Mouse (Mus musculus): ENCODE measurements at regions not wholly inside any gene's neighbourhood (a gene's known extent, or its start where the extent isn't known, plus 50 kb on each side); places are given as distances from the start of the nearest gene placed in this dataset.
"Not testable (repeated sequence)": the region's sequence is repeated elsewhere in the genome, so short reads cannot be mapped to it uniquely, and the experiment has no call there.

DNA sequence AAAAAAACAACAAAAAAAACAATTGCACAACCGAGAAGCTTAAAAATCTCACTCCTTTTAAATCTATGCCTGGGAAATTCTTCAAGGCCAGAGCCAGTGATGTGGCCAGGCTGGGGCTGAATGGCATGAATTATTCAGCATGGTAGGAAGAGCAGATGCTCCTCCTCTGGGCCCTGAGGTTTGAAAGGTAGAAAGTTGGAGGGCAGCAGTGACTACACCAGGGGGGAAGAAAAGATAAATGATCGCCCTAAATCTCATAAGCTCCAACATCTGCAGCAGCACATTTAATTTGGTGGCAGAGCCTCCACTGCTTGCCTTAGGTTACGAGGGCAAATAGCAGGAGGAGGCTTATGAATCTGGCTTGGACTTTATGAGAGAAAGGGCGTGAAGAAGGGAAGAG lies 455.1 kb downstream of the Cbln4 start:
- no peak for DNase-seq (ENCODE audit: low spot score in 2 of 2)

DNA sequence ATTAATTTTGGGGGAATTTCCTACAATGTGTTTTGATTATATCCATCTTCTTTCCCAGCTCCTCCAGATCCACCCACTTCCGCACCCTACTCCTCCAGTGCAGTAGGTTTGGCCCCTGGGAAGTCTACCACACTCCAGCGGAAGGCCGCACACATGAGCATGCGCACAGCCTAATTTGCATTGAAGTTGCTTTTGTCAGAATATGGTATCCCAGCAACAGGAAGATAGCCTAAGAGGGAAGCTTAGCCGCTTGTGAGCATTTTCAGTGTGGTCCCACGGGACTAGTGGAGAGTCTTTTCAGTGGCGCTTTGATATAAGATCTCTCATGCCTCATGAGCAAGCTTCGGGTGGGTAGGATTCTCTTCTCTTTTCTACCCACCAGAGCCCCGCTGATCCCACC lies 455.6 kb downstream of the Cbln4 start:
- no peak for DNase-seq (ENCODE audit: low spot score in 2 of 2)

DNA sequence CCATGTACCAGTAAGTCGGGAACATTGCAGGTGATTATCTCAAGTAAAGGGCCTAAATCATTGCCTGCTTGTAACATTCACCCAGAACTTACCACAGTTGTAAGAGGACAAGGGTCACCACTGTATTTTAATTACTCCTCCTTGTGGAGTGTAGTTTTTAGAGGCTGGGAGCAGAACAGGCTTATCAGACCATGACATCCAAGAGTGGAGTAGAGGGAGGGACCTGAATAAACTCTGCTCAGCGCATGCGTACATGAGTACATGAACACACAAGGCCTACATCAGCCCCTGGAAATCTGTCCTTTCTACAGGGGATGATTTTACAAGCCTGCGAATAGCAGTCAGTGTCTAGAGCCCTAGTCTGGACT lies 456.4 kb downstream of the Cbln4 start:
- no peak for DNase-seq (ENCODE audit: low spot score in 2 of 2)

- no peak for DNase-seq (ENCODE audit: low spot score in 2 of 2)
Observed at GRCm38 (mm10) chr2:171586217-171586852, 456.9 kb downstream of the Cbln4 start.

- no peak for DNase-seq (ENCODE audit: low spot score in 2 of 2)
Observed at GRCm38 (mm10) chr2:171574360-171574759, 468.9 kb downstream of the Cbln4 start.

DNA sequence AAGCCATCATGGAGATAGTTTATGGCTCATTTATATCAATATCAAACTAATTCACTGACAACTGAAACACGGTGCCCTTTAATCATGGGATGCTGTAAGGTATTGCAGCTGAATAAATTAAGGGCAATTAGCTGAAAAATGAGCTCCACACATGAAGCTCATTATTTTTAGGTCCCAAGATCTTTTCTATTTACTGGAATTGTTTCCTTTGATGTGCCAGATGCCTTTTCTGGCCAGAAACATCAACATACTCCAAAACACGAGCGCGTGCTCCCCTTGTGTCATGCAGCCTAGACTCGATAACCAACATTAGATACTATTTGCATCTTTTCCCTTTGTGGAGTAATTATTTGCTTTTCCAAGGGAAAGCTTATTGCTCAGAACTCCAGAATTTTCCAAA lies 480.6 kb downstream of the Cbln4 start:
- no peak for DNase-seq (ENCODE audit: low spot score in 2 of 2)

GRCm38 (mm10) chr2:171542768-171543167 lies 500.5 kb downstream of the Cbln4 start:
- not testable (repeated sequence) for DNase-seq (ENCODE audit: low spot score in 2 of 2)

GRCm38 (mm10) chr2:171514876-171515275 lies 528.4 kb downstream of the Cbln4 start:
- no peak for DNase-seq (ENCODE audit: low spot score in 2 of 2)

DNA sequence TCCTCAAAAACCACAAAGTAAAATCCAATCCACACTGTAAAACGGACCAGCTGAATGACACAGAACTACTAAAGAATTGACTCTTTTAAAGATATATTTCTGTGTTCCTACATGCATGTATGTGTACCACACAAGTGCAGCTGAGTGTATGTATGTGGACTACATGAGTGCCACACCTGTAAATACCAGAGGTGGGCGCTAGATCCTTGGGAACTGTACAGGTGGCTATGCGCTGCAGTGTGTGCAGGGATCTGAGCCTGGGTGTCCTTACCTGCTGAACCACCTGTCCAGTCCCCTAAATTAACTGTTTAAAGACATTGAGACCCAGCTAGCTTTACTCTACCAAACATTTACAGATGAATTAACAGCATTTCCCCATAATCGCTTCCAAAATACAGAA lies 546.6 kb downstream of the Cbln4 start:
- DNase-seq (ENCODE audit: low spot score in 2 of 2), result no peak

DNA sequence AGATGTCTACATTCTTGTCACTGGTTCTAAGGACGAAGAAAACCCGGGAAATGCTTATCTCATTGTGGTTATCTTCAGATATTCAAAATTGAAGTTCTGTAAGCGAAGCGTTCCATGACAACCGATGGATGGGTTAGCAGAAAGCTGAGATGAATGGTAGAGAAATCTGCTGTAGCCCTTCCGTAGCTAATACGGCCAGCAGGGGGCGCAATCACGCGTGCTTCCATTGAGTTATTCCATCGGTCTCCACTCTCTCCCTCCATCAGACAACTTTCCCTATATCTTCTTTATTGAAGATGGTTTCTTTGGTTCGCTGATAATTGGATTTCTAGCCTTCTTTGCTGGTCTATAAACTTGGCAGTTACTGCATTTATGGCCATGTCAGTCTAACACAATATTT lies 549.5 kb downstream of the Cbln4 start:
- DNase-seq (ENCODE audit: low spot score in 2 of 2), result peak; percentile 34 to 35

DNA sequence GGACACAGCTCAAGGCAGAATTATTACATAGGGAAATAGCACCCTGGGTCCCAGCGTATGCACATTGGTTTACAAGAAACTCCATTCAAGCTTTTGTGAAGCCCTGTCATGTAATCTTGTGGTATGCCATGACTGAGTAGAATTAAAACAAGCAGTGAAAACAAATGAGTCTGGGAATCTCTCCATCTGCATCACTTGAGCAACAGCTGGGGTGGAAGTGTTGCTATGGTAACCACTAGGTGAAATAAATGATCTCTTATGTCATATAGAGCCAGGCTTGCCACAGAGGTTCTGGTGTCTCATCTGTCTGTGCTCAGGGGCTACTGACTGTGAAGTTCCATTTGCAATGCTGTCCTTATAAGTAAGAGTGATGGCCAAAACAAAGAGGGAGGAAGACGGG lies 556.0 kb downstream of the Cbln4 start:
- no peak for DNase-seq (ENCODE audit: low spot score in 2 of 2)

DNA sequence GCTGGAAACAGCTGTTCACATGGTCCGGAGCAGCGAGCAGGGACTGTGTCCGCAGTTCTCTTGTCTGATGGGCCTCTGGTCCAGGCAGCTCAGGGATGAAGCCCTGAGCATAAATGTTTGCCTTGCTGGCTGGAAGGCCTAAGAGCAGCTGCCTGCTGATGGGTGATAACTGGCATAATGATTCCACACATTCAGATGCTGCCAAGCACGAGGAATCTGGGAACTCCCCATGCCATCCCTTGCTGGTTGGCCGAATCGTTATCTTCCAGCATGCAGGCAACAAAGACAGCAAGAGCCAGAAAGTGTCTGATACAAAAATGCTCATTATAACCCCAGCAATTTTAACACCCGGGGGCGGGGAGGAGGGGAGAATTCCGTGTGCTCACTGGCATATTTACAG lies 590.0 kb downstream of the Cbln4 start:
- DNase-seq (ENCODE audit: low spot score in 2 of 2), result no peak

- no peak for DNase-seq (ENCODE audit: low spot score in 2 of 2)
Observed at GRCm38 (mm10) chr2:171406057-171406456, 637.2 kb downstream of the Cbln4 start.

DNA sequence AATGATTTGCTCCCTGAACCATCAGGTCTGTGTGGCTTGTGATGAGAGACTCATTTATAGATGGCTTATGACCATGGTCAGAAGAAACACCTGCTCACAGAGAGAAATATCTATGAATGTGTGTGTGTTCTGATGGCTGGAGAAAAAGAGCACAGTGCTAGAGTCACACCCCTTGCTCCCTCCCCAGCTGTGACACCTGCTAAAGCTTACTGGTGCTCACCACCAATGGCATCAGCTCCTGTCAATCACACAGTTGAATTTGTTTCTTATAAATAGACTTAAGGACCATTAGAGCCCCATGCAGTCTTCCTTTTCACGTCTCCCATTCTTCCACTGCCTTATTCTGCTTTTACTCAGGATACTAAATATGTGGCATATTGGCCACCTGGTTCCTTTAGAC lies 654.3 kb downstream of the Cbln4 start:
- no peak for DNase-seq (ENCODE audit: low spot score in 2 of 2)

DNA sequence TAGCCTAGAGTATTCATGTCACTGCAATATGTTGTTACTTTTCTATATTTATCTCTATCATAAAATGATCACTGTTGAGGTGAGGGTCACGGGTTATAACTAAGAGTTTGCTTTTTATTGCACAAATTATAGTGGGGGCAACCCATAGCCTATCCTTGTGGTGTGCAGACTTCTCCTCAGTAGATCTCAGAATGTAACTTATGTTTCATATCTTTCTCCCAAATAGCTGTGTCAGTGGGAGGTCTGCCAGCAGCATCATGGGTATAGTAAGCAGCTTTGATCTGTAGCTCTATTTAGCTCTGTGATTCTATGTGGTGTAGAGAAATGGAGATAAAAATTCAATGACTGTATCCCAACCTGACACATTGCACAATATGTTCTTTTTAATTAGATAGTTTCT lies 641.9 kb downstream of the Dok5 start:
- DNase-seq (ENCODE audit: low spot score in 2 of 2), result no peak

DNA sequence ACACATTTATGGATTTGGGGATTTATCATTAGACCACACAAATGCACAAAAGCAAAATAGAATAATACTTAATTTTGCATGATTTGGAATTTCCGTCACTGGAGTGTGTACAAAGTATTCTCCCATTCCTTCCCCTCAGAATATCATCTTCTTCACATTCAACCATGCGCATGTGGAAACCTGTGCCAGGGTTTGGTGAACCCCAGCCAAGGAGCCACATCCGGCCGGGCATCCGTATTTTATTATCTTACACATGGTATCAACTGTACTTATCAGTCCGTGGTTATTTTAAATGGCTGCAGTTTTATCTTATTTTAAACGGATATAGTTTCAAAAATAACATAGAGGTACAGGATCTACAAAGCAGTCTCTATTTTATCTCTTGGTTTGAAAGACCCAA lies 641.4 kb downstream of the Dok5 start:
- no peak for DNase-seq (ENCODE audit: low spot score in 2 of 2)

DNA sequence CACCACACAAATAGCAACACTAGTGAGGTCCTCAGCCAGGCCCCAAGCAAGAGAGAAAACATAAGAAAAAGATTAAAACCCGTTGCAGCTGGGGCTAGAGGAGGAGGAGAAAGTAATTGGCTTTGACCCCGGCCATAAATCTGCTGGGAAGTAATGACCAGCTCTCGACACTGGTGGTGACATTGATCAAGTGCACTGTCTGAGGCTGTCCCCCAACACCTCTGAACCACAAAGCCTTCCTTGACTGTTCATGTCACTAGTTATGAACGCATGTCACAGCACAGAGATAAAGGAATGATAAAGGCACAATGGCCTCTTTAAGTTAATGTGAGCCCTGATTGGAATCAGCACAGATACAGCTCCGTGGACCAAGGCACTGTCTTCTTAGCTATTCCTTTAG lies 640.1 kb downstream of the Dok5 start:
- no peak for DNase-seq (ENCODE audit: low spot score in 2 of 2)

- no peak for DNase-seq (ENCODE audit: low spot score in 2 of 2)
Observed at GRCm38 (mm10) chr2:171365553-171365952, 633.9 kb downstream of the Dok5 start.

DNA sequence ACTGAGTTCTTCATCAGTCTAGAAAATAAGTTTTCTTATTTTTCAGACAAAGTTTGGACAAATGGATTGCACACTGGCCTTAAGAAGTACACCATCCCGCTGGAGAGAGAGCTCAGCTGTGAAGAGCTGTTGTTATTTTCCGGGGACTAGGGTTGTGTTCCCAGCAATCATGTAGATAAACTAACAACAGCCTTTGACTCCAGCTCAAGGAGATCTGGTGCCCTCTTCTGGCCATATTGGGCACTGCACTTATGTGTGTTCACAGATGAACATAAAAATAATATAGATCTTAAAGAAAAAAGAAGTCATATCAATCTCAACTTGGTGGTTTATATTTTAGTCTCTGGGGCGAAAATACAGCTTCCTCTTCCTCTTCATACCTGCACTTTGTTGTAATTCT lies 633.0 kb downstream of the Dok5 start:
- no peak for DNase-seq (ENCODE audit: low spot score in 2 of 2)

DNA sequence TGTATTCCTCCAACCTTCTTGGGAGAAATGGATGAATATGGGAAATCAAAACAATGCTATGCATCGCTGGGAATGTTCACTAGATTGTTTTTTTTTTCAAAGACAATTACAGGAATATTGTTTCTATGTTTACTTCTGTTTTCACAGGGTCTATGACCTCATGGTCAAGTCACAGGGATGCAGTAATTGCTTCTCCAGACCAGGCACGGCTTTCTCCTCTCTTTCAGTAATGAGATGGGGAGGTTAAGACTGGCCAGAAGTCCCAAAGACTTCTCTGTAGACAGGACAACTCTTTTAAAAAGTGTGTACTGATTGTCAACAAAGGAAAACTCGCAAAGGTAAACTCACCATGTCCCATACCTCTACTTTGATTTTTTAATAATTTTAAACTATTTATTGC lies 631.8 kb downstream of the Dok5 start:
- no peak for DNase-seq (ENCODE audit: low spot score in 2 of 2)

DNA sequence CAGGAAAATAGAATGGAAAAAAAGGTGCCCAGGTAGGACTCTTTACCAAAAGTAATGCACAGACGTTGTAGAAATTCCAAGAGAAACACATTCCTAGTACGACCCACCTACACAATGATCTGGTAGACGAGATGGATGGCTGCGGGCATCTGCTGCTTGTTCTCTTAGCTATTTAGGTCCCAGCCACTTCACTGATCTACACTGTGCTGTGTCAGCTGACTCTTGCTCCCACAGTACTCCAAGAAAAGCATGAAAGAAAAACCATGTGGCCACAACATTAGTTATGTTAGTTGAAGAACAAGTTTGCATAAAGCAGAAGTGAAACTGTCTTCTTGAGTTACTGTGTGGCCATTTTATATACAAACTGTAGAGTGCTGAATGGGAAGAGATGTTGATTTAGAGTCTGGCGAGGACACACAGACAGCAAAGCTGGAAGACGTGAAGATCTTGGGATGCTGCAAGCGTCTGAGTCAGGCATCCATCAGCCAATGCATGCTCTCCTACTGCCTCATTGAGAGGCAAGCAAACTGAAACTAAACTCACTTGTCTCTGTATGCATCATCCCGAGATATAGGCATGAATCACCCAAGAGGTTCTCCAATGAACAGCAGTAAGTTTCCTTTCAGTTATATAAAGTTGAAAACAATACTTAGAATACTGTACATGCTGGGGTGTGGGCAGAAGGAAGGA lies 626.6 kb downstream of the Dok5 start:
- no peak for DNase-seq (ENCODE audit: low spot score in 2 of 2)

DNA sequence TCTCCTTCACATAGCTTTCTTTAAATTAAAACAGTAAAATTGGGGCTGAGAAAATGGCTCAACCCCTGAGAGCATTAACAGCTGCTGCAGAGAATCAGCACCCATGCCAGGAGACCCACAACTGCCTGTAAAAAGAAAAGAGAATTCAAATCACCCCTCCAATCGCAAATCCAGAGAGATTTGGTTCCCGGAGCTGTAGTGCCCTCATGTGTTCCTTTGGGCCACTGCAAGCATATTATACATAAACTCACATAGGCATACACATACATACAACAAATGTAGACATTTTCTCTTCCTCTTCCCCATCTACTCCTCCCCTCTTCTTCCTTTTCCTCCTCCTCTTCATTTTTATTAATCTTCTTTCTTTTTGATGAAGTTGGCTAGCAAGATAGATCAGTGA lies 616.5 kb downstream of the Dok5 start:
- no peak for DNase-seq (ENCODE audit: low spot score in 2 of 2)

GRCm38 (mm10) chr2:171333816-171334757 lies 602.5 kb downstream of the Dok5 start:
- DNase-seq (ENCODE audit: low spot score in 2 of 2), result no peak

All from frontal cortex, postnatal 25 days (tissue).